Mouse (Mus musculus) cortical plate, adult 2 months (tissue): ENCODE measurements around the gene Pcdh7.

Source experiments
- CTCF ChIP-seq: fragments of 200-500 bp; IDR thresholded peaks from 2 replicates; pipeline ENCODE4 v1.5.1; 2011; ENCODE audit warnings: mild to moderate bottlenecking, control low read depth, low read length; ENCODE audit not compliant: insufficient read depth; ENCODE audit errors: extremely low read depth
- POLR2A ChIP-seq: fragments of 200-500 bp; IDR thresholded peaks from 2 replicates; pipeline ENCODE4 v1.6.1; 2011; ENCODE audit warnings: mild to moderate bottlenecking, low read length, control low read depth; ENCODE audit not compliant: insufficient read depth; ENCODE audit errors: extremely low read depth

GRCm38 (mm10) chr5:57810641-57811040, 92.9 kb downstream of the Pcdh7 start:
- TF ChIP-seq CTCF, result no peak
- TF ChIP-seq POLR2A, result no peak
